Mouse (Mus musculus): ENCODE results near the gene Slc37a4. TPM values are rescaled to one million over a fixed set of nuclear protein-coding genes. Genes with fewer than 3 reads are reported as not detected.
"Not testable (repeated sequence)": the region's sequence is repeated elsewhere in the genome, so short reads cannot be mapped to it uniquely, and the experiment has no call there.

The Slc37a4 gene
- total RNA-seq, 2 experiments from 2014 or later, result 21.9 to 26.1 TPM

- DNase-seq, result no peak
Measured at GRCm38 (mm10) chr9:44440961-44441360, 44.3 kb downstream of the Slc37a4 start, which contains the start of gene Foxr1. Gene Foxr1 (minus strand): TSS chr9:44441136.

- not testable (repeated sequence) for DNase-seq
Measured at GRCm38 (mm10) chr9:44444402-44445025, 47.9 kb downstream of the Slc37a4 start.

GRCm38 (mm10) chr9:44450387-44450786, 53.7 kb downstream of the Slc37a4 start:
- no peak for DNase-seq

Small RNA genes within 50 kb of the gene (microRNA-seq; reads per million reads assigned to microRNA genes)
- 0.61 to 0.69 reads per million in 2 experiments for gene Mir7085

Other genes starting within 250 kb of the Slc37a4 start
- gene Cbl, start 162.8 kb upstream of the Slc37a4 start, total RNA-seq (2021), result 10 to 100 TPM; 28.5 to 28.8 TPM
- not detected for gene Ccdc153, start 156.2 kb upstream of the Slc37a4 start, total RNA-seq (2021)
- gene Pdzd3, start 145.4 kb upstream of the Slc37a4 start, total RNA-seq (2021), result 1 to 10 TPM in 1 of 2 experiments, under 1 TPM in 1; 0.92 to 1.0 TPM
- 10 to 100 TPM; 13.8 to 15.3 TPM for gene Nlrx1, start 128.3 kb upstream of the Slc37a4 start, total RNA-seq (2021)
- gene Abcg4, start 108.2 kb upstream of the Slc37a4 start, total RNA-seq (2021), result 1 to 10 TPM; 1.2 to 1.5 TPM
- 10 to 100 TPM; 15.4 to 16.3 TPM for gene Hinfp, start 91.2 kb upstream of the Slc37a4 start, total RNA-seq (2021)
- 10 to 100 TPM; 16.3 to 16.5 TPM for gene C2cd2l, start 76.6 kb upstream of the Slc37a4 start, total RNA-seq (2021)
- gene Dpagt1, start 70.8 kb upstream of the Slc37a4 start, total RNA-seq (2021), result 10 to 100 TPM; 24.1 to 25.0 TPM
- gene H2afx, start 62.2 kb upstream of the Slc37a4 start, total RNA-seq (2021), result 100 to 1,000 TPM; 157 to 164 TPM
- 10 to 100 TPM; 54.0 to 60.6 TPM for gene Hmbs, start 52.6 kb upstream of the Slc37a4 start, total RNA-seq (2021)
- 10 to 100 TPM; 20.9 to 21.6 TPM for gene Vps11, start 35.2 kb upstream of the Slc37a4 start, total RNA-seq (2021)
- gene Hyou1, start 17.4 kb upstream of the Slc37a4 start, total RNA-seq (2021), result 10 to 100 TPM; 42.1 to 45.8 TPM
- 1,000 to 10,000 TPM; 1,107 to 1,153 TPM for gene Rps25, start 10.3 kb downstream of the Slc37a4 start, total RNA-seq (2021)
- 10 to 100 TPM; 41.4 to 42.4 TPM for gene Trappc4, start 10.7 kb downstream of the Slc37a4 start, total RNA-seq (2021)
- gene Ccdc84, start 21.7 kb downstream of the Slc37a4 start, total RNA-seq (2021), result 10 to 100 TPM; 14.3 to 14.7 TPM
- not detected for gene Foxr1, start 44.3 kb downstream of the Slc37a4 start, total RNA-seq (2021)
- not detected for gene Upk2, start 58.1 kb downstream of the Slc37a4 start, total RNA-seq (2021)
- gene Bcl9l, start 86.0 kb downstream of the Slc37a4 start, total RNA-seq (2021), result 10 to 100 TPM; 56.8 to 64.0 TPM
- gene Cxcr5, start 165.0 kb downstream of the Slc37a4 start, total RNA-seq (2021), result under 1 TPM; 0.14 to 0.29 TPM
- 100 to 1,000 TPM in 1 of 2 experiments, 10 to 100 TPM in 1; 99.8 to 101 TPM for gene Ddx6, start 208.0 kb downstream of the Slc37a4 start, total RNA-seq (2021)

Measured in heart, postnatal 4 days (tissue).